Mouse (Mus musculus) left cerebral cortex, adult 9 months (tissue): Measurements from ENCODE around the gene Nphp1.

Experiments
- DNase-seq, 2 experiments: peaks; one replicate each; pipeline ENCODE4 v3.0.0; 2022; ENCODE audit warnings: low spot score in 2 of 2

Nphp1 gene

GRCm38 (mm10) chr2:127749376-127749775, 39.3 kb downstream of the Nphp1 start:
- DNase-seq, result no peak

DNA sequence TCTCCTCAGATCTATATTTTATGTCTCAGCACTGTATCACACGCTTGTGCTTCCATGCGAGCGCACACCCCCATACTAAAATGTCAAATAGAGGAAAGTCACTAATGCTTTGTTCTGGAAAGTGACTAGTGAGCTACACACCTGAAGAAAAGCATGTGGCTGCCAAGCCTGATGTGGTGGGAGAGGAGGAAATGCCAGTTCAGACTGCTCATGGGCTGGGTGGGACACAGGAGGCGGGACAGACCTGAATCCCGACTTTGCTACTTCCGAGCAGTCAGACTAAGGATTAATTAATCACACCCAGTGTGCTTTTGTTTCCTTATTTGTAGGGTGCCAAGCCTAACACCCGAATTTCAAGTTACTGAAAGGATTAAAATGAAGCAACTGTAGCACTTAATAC, 40.4 kb downstream of the Nphp1 start:
- DNase-seq, result no peak

- DNase-seq, result no peak
These were observed 46.1 kb downstream of the Nphp1 start for GRCm38 (mm10) chr2:127742637-127743036.

DNA sequence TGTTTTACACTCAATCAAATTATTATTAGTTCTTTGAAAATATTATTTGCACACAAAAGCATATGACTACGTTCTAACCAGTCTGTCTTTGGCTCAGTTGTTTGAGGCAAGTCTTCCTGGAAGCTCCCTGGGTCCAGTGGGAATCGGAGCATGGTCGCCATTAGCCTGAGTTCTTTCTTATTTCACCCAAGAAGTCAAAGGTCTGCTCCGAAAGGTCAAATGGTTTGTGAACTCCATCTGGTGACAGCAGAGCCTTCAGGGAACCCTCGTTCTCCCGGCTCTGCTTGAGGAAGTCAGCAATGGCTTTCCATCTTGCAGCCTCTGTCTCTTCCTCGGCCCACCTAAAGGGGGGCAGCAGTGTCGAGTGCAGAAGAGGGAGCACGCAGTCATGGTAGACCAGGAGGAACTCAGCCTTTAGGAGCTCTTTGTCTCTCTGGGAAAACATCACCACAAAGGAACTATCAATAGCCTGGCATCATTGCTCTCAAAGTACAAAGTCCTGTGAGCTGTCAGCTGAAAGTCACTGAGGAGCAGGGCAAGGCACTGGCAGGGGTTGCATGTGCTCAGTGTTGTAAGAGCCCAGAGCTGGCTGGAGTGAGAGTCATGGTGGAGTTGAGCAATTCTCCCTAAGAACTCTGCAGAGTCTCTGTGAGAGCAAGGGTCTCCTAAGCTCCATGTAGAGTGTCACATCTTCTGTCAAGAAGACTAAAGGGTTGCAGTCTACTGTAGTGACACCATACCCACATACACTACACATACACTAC, 47.8 kb downstream of the Nphp1 start:
- no peak for DNase-seq

DNA sequence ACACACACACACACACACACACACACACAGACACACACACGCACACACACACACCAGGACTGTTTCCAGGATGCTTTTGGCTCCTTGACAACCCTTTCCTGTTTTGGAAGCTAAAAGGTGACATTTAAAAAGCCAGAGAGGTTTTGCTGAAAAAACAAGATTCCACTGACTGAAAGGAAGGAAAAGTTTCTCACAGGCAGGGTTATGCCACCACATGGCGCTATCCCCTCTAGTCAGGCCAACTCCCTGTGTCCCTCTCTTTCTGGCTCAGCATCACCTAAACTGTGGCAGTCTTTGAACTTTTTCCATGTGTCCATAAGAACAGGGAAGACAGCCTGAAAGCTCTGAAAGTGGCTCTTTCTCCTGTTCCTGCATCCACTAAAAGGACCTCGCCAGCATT, 50.8 kb downstream of the Nphp1 start:
- no peak for DNase-seq

- DNase-seq, result no peak
These were observed 52.0 kb downstream of the Nphp1 start for GRCm38 (mm10) chr2:127736631-127737209.

DNA sequence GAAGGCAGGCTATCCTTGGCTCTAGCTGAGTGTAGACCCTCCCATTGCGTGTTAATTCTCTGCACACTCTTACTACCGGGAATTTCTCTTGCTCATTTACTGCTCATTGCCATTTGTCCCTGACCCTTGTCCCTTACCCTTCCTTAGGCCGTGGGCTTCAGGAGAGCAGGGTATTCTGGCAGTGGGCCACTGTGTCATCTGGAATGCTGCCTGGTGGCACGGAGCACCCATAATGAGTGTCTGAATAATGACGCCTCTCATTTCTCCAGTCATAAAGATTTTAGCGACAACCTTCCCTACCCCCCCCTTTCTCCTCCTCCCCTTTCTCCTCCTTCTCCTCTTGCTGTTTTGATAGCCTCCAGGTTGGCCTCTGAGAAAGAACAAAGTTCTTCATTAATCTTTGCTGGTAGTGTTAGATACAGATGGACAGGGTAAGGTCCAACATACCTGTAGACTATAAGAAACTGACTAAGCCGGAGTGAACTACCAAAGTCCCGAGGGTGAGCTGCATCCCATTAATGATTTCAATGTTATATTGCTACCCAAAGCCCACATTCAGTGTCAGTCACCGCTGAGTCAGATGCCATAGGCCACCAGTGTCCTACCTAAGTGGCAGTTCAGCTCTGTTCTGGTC, 53.1 kb downstream of the Nphp1 start:
- no peak for DNase-seq

DNA sequence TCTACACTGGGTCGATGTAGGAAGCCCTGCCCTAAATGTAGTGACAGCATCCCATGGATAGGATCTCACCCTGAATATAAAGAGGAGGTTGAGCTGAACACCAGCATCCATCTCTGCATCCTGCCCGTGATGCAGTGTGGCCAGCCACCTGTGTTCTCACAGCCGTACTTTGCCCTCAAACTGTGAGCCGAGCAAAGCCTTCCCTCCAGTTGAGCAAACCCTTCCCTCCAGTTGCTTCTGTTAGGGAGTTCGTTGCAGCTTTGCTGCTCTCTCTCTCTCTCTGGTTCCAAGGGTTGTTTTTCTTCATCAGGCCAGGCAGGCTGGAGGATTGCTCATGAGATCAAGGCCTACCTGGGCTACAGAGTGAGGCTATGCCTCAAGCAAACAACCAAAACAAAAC, 53.8 kb downstream of the Nphp1 start:
- no peak for DNase-seq

GRCm38 (mm10) chr2:127730301-127730997, 58.2 kb downstream of the Nphp1 start:
- no peak for DNase-seq

DNA sequence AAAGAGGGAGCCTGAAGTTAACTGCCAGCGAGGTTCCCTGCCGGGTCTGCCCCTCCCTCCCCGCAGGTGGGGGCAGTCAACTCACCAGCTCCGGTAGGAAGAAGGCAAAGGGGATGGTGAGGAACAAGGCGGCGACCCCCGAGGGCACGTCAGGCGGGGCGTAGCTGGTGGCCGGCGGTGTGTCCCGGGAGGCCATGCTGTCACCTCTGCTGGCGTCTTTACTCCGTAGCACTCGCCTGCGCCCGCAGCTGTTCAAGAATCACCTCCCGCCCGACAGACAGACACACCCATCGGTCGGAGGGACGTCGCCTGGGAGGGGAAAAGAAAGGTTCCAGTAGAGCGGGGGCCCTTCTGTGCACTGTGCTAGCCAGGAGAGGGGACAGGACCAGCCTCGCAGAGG, 59.0 kb downstream of the Nphp1 start, which contains the start of gene Mall:
Gene Mall (minus strand): TSS at position 262 of the 400 bp plus-strand sequence.
- no peak for DNase-seq

DNA sequence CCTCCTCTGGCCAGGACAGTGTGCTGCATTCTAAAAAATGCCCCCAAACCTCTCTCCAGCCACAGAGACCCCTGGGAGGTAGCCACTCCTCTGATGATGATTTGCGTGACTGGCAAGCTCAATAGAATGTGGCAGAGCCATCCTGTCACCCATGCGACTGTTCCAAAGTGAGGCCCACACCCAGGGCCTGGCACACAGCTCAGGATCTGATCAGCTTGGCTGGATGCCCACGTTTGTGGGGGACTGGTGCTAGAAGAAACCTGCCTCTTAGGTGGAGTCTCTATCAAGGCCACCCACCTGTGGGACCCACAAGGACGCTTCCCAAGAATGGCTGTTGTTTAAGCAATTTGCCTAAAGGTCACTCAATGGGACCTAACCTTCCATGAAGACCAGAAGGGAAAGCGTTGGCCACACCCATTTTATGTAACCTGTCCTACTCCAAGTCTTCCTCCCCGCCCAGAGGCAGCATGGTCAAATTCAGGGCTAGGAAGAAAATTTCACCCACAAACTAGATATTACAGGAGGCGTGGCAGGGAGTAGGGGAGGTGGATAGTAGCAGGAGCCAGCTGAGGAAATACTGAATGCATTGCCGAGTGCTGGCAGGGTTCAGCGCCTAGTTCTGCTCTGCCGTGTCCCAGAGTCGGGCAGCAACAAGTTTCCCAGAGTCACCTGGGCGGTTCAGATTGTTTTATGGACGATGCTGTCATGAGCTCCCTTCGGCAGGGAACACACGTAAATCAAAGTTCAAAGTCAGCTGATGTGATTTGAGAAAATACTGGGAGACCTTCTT, 59.8 kb downstream of the Nphp1 start:
- no peak for DNase-seq

GRCm38 (mm10) chr2:127728146-127728545, 60.6 kb downstream of the Nphp1 start:
- DNase-seq, result no peak

DNA sequence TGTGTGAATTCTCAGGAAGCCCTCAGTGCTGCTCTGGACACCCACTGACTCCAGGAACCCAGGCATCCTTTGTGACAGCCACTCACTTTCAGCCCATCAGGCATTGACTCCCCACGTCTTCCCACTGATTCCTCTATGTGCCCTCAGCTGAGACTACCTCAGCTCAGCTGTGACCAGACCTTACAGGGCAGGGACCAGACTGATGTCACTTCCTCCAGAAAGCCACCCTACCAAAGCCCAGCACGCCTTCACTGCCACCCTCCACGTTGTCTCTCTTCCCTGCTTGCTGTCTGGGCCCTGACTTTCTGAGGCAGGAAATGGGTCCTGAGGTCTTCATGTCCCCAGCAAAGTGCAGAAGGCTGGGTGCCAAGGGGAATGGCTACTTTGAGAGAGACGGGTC, 65.5 kb downstream of the Nphp1 start:
- DNase-seq, result no peak

GRCm38 (mm10) chr2:127722176-127722892, 66.4 kb downstream of the Nphp1 start:
- DNase-seq, result peak in 1 of 2 experiments; percentile 19

- DNase-seq, result no peak
These were observed 69.7 kb downstream of the Nphp1 start for GRCm38 (mm10) chr2:127718839-127719468.

DNA sequence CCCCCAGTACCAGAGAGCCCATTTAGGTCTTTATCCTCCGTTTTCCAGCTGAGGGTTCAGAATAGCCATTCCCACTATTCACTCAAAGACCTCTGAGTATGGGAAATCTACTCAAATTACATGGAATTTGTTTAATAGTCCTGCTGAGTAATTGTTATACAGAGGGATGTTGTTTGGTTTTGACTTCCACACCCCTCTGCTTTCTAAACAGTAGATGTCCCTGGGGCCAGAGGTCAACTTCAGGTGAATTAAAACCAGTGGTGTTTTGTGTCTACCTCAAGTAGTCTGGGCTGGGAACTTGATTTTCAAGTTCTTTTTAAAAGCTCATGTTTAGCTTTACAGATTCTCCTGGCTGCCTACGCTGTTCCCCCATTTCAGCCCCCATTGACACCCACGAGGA, 74.0 kb downstream of the Nphp1 start:
- no peak for DNase-seq

- DNase-seq, result no peak
These were observed 79.9 kb downstream of the Nphp1 start for GRCm38 (mm10) chr2:127708792-127709191.

- DNase-seq, result no peak
These were observed 80.6 kb downstream of the Nphp1 start for GRCm38 (mm10) chr2:127708060-127708459.

- DNase-seq, result no peak
These were observed 83.4 kb downstream of the Nphp1 start for GRCm38 (mm10) chr2:127705267-127705666.
